Mouse (Mus musculus) embryonic facial prominence, embryonic 15.5 days (tissue): ENCODE data around the gene Gga1. TPM values are rescaled to one million over a fixed set of nuclear protein-coding genes. Genes with fewer than 3 reads are reported as not detected.

Experiments used
- ATAC-seq: fragments of 200-750 bp; cut with Nextera tagmentation; 2 replicates; pipeline ENCODE4 v1.8.0; 2017; ENCODE audit warnings: low read depth, moderate TSS enrichment; ENCODE audit not compliant: insufficient number of reproducible peaks, low FRiP score, low TSS enrichment
- H3K27ac ChIP-seq: fragments of 300-500 bp; sonication (generic); replicated peaks from 2 replicates; pipeline ENCODE4 v1.5.1; 2015; ENCODE audit warnings: mild to moderate bottlenecking, inconsistent platforms
- H3K27me3 ChIP-seq: fragments of 300-500 bp; sonication (generic); 2 replicates; pipeline ENCODE4 v1.6.1; 2015; ENCODE audit warnings: inconsistent platforms
- H3K36me3 ChIP-seq: fragments of 300-500 bp; sonication (generic); 2 replicates; pipeline ENCODE4 v1.6.1; 2015; ENCODE audit warnings: mild to moderate bottlenecking, inconsistent platforms
- H3K4me1 ChIP-seq: fragments of 300-500 bp; sonication (generic); 2 replicates; pipeline ENCODE4 v1.6.1; 2015; ENCODE audit warnings: inconsistent platforms
- H3K4me2 ChIP-seq: fragments of 300-500 bp; sonication (generic); replicated peaks from 2 replicates; pipeline ENCODE4 v1.6.1; 2015; ENCODE audit warnings: mild to moderate bottlenecking, inconsistent platforms
- H3K4me3 ChIP-seq: fragments of 300-500 bp; sonication (generic); replicated peaks from 2 replicates; pipeline ENCODE4 v1.5.1; 2015; ENCODE audit warnings: mild to moderate bottlenecking, inconsistent platforms
- H3K9ac ChIP-seq: fragments of 300-500 bp; sonication (generic); 2 replicates; pipeline ENCODE4 v1.6.1; 2015; ENCODE audit warnings: inconsistent platforms
- H3K9me3 ChIP-seq: fragments of 300-500 bp; sonication (generic); replicated peaks from 2 replicates; pipeline ENCODE4 v1.6.1; 2016; ENCODE audit warnings: inconsistent platforms
- WGBS: fragments of 180-500 bp; shearing (Covaris S2); methylation state at CpG from one replicate; pipeline ENCODE4 v1.1.7; 2015; 5-methylcytosine and 5-hydroxymethylcytosine counted together
- polyA plus RNA-seq: library from polyadenylated mRNA; unstranded; fragments of >200 nt; fragmentation: Nextera tagmentation; extraction: Ambion mirVana; gene quantifications from 2 replicates; pipeline ENCODE4 v1.2.1, GENCODE M21; 2015

Gene Gga1
- polyA plus RNA-seq, 1 experiment from 2014 or later = 62.0 TPM

DNA sequence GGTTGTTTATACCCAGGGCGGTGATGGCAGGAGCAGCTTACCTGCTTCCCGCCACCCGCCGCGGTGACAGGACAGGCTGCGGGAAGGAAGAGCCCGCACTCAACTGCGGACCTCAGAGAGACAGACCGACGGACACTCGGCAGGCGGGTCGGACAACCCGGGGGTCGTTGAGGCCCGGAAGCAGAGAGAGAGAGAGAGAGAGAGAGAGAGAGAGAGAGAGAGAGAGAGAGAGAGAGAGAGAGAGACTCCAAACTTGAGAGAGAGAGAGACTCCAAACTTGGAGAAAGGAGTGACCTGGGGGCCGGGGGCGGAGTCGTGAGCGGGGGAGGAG lies 22.4 kb downstream of the Gga1 start, which contains the start of gene Gm49510:
TSS of gene Gm49510 (plus strand) at position 259 of the 331 bp plus-strand sequence.
- ATAC-seq = no peak
- WGBS = 2% methylated on average over 19 of the region's 20 CpGs
- Histone ChIP-seq H3K36me3 (peaks cover 18% of the 10 kb centered on the region), H3K4me2 (peak within 1 kb of the TSS; percentile 65), H3K4me3 (peak within 1 kb of the TSS; percentile 76), H3K9ac (peak within 1 kb of the TSS; percentile 71), H3K4me1 (peaks cover 75% of the 10 kb centered on the region), H3K9me3 (no peaks in the 10 kb centered on the region), H3K27ac (peak within 1 kb of the TSS; percentile 86), H3K27me3 (no peaks in the 10 kb centered on the region)

DNA sequence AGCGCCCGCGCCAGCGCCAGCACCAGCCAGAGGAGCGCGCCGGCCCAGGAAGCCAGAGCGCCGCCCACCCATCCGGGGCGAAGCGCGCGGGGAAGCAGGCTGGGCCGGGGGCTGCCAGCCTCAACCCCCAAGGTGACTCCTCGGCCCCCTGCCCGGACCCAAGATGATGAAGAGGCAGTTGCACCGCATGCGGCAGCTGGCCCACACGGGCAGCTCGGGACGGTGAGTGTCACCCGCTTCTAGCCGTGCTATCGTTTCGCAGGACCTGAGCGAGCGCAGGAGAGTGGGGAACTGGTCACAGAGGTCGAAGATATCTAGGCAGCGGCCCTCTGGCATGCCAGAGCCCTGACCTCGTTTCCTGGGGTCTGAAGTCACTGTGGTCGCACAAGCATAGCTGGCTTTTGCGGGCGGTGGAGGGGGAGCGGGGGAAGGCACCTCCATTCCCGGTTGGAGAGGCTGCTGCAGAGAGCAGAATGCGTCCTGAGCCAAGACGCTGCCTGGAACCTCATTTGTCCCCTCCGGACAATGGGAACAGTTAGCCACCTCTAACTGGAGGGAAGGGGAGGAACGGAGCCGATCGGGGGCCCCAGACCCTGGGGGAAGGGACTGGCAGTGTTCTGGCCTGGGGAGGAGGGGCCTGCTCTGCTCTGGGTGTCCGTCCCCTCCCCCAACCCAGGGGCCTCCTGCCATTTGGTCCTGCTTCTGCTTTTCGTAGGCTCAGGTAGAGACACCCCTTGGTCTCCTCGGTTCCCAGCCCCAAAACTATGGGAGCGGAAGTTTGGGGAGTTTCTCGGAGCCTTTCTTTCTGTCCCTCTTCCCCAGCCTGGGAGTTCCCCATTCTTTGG lies 23.0 kb downstream of the Gga1 start, which contains the start of gene Sh3bp1:
TSS of gene Sh3bp1 (plus strand) at position 29 of the 845 bp plus-strand sequence.
- whole genome bisulfite sequencing = 1% methylated on average over 47 of the region's 47 CpGs
- peak; percentile 64 for ATAC-seq

DNA sequence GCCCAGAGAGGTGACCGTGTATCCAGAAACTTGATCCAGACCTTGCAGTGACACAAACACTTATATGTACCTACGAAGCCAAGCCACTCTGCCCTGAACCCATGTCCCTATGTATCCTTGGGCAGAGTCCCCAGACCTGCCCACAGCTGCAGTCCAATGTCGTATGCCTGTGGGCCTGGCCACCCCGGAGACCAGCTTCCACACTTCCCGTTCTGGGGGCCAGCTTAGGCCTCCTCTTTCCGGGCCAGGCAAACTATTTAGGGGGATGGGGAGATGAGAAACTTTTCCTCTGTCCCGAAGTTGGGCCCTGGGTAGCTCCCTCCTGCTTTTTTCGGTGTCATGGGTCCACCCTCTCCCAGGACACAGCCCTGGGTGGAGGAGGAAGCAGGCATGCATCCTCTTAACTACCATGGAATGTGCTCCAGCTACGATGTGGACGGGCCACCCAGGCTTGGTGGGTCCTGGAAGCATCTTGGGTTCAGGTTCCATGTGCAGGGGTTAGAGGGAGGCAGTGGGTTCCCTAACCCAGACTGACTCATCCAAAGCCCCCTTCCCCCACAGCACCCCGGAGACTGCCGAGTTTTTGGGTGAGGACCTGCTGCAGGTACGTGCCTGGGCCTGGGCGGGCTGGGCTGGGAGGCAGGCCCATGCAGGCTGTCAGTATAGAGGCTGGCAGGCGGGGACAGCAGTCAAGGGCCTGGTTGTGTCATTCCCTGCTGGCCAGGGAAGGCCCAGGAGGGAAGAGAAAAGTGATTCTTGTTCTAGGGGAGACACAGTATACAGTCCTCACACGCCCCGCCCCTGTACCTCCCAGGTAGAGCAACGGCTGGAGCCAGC lies 23.8 kb downstream of the Gga1 start:
- H3K36me3 ChIP-seq = peaks cover 27% of the 10 kb centered on the region
- peak overlapping the region; percentile 71 for H3K9ac ChIP-seq
- H3K27me3 ChIP-seq = no peaks in the 10 kb centered on the region
- peaks cover 62% of the 10 kb centered on the region for H3K4me1 ChIP-seq
- peak overlapping the region; percentile 76 for H3K4me3 ChIP-seq
- WGBS = 11% methylated on average over 18 of the region's 18 CpGs
- H3K4me2 ChIP-seq = peak overlapping the region; percentile 65
- ATAC-seq = 0 out of 2 replicates have a peak, but pooled peaks have one; percentile 13
- H3K9me3 ChIP-seq = no peaks in the 10 kb centered on the region
- H3K27ac ChIP-seq = peak overlapping the region; percentile 86

More for the DNA sequence above, 23.0 kb downstream of the Gga1 start, which contains the start of gene Sh3bp1:
- Histone ChIP-seq H3K4me2 (peak within 1 kb of the TSS; percentile 65), H3K27me3 (no peaks in the 10 kb centered on the region), H3K4me3 (peak within 1 kb of the TSS; percentile 76), H3K36me3 (peaks cover 20% of the 10 kb centered on the region), H3K4me1 (peaks cover 69% of the 10 kb centered on the region), H3K9me3 (no peaks in the 10 kb centered on the region), H3K27ac (peak within 1 kb of the TSS; percentile 86), H3K9ac (peak within 1 kb of the TSS; percentile 71)

DNA sequence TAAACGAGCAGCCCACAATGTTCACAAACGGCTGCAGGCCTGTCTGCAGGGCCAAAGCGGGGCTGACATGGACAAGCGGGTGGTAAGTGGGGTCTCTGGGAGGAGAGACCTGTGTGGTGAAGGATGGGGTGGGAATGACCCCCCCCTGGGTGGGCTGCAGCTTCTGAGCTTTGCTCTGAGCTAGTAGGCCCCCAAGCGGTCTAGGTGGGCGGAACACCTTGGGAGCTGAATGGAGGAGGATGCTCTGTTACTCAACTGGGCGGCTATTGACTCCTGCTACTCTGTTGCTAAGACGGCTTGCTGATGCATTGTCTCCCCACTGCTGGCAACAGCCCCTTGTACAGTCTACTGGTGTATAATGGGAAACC lies 24.4 kb downstream of the Gga1 start:
- WGBS = 37% methylated on average over 8 of the region's 8 CpGs
- Histone ChIP-seq H3K4me3 (peak overlapping the region; percentile 76), H3K4me1 (peaks cover 55% of the 10 kb centered on the region), H3K9ac (peak overlapping the region; percentile 71), H3K27me3 (no peaks in the 10 kb centered on the region), H3K9me3 (no peaks in the 10 kb centered on the region), H3K36me3 (peaks cover 32% of the 10 kb centered on the region), H3K27ac (peak overlapping the region; percentile 86), H3K4me2 (peak overlapping the region; percentile 65)
- ATAC-seq = no peak

DNA sequence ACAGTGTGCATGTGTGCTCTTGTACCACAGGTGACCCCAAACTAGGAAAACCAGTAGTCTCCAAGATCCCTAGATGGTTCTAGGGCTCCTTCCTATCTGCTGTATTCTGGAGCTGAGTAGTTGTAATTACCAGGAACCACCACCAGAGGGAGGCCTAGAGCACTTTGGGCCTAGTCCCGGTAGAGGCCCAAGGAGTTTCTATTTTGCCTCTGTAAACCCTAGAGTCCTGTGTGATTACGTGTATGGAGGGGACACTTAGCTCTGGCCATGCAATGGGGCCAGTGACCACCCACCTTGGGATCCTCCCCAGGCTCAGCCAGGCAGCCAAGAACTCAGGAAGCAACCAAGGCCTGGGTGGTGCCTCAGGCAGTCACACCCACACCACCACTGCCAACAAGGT lies 26.3 kb downstream of the Gga1 start:
- H3K9ac ChIP-seq = no peak overlapping the region
- no peak overlapping the region for H3K27ac ChIP-seq
- WGBS = 6% methylated on average over 2 of the region's 2 CpGs
- H3K27me3 ChIP-seq = no peaks in the 10 kb centered on the region
- peaks cover 40% of the 10 kb centered on the region for H3K4me1 ChIP-seq
- H3K36me3 ChIP-seq = peaks cover 50% of the 10 kb centered on the region
- no peaks in the 10 kb centered on the region for H3K9me3 ChIP-seq
- no peak overlapping the region for H3K4me2 ChIP-seq
- ATAC-seq = 0 out of 2 replicates have a peak, but pooled peaks have one; percentile 4
- no peak overlapping the region for H3K4me3 ChIP-seq

DNA sequence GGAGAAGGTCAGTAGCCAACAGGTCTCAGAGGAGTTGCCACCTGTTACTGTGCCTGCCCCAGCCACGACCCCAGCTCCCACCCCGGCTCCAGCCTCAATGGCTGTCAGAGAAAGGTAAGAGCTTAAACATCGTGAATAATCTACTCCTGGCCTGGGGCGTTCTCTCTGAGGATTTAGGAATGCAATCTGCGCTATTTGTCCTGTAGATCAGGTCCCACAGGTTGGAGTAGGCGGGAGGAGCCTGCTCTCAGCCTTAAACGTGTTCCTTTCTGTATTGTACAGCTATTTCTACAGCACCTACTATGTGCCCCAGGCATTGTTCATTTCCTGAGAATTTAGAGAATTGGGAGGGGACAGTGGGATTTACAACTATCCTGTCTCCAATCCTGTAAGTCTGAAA lies 31.4 kb downstream of the Gga1 start:
- Histone ChIP-seq H3K36me3 (peaks cover 84% of the 10 kb centered on the region), H3K4me2 (no peak overlapping the region), H3K9ac (no peak overlapping the region), H3K9me3 (no peaks in the 10 kb centered on the region), H3K4me1 (peaks cover 6% of the 10 kb centered on the region), H3K27me3 (no peaks in the 10 kb centered on the region), H3K27ac (peak overlapping the region; percentile 34; the same call in 1 of the 2 replicates), H3K4me3 (no peak overlapping the region)
- no peak for ATAC-seq
- 56% methylated on average over 7 of the region's 7 CpGs for WGBS

DNA sequence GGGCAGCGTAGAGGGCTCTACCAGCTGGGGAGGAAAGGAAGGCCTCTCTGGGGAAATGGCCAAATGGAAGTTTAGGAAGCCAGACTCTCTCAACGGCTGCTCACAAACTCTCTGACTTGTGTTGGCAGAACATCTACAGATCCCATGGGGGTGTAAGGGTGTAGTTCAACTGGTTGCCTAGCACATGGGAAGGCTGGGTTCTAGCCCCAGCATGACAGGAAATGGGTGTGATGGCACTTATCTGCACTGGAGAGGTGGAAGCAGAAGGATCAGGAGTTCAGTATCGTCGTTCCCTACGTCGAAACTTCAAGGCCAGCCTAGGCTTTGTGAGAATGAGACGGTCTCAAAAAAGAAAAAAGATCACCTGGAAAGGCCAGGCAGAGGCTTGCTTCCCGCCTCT lies 32.0 kb downstream of the Gga1 start:
- Histone ChIP-seq H3K27ac (peak overlapping the region; percentile 34; the same call in 1 of the 2 replicates), H3K27me3 (no peaks in the 10 kb centered on the region), H3K4me1 (peaks cover 4% of the 10 kb centered on the region), H3K4me2 (no peak overlapping the region), H3K36me3 (peaks cover 79% of the 10 kb centered on the region), H3K9me3 (no peaks in the 10 kb centered on the region), H3K4me3 (no peak overlapping the region), H3K9ac (no peak overlapping the region)
- ATAC-seq = no peak
- 74% methylated on average over 8 of the region's 8 CpGs for WGBS

DNA sequence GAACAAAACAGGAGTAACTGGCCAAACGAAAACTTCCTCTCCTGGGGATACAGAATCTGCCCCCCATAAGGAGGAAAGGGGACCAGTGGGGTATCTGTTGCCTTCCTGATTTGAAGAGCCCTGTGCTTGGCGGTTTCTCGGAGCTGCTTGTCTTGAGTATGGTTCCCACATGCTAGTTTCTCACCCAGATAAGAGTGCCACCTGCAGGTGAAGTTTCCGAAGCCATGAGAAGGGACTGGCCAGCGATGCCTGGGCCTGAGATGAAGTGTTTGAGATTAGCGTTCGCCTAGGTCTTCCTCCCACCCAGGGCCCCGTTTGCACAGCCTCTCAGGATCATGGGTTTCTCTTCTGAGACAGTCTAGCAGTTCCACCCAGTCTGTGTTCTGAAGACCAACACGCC lies 35.0 kb downstream of the Gga1 start:
- Histone ChIP-seq H3K9ac (no peak overlapping the region), H3K27ac (no peak overlapping the region), H3K27me3 (no peaks in the 10 kb centered on the region), H3K4me3 (no peak overlapping the region), H3K4me2 (no peak overlapping the region), H3K9me3 (no peaks in the 10 kb centered on the region), H3K4me1 (peaks cover 28% of the 10 kb centered on the region), H3K36me3 (peaks cover 50% of the 10 kb centered on the region)
- no peak for ATAC-seq
- 37% methylated on average over 9 of the region's 9 CpGs for WGBS

DNA sequence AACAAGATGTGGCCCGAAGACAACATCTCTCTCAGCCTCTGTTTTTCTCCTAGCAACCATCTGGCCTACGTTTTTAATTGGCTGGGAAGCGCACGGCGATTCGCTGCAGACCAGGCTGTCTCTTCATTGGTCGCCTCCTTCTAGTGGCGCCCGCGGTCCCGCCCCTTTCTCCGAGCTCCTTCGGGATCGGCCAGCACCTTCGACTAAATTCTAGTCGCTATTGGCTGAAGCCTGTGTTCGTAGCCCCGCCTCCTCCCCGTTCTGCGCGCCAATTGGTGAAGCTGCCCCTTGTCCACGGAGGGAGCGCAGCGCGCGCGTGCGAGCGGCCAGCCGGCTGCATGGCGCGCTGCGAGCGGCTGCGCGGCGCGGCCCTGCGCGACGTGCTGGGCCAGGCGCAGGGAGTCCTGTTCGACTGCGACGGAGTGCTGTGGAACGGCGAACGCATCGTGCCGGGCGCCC lies 36.7 kb downstream of the Gga1 start, which contains the start of gene Pdxp:
TSS of gene Pdxp (plus strand) at position 288 of the 459 bp plus-strand sequence.
- H3K9me3 ChIP-seq = no peaks in the 10 kb centered on the region
- H3K4me1 ChIP-seq = peaks cover 28% of the 10 kb centered on the region
- no peaks in the 10 kb centered on the region for H3K27me3 ChIP-seq
- peak; percentile 92 for ATAC-seq
- under 1% methylated on average over 51 of the region's 51 CpGs for WGBS
- peak within 1 kb of the TSS; percentile 95 for H3K4me2 ChIP-seq
- peaks cover 39% of the 10 kb centered on the region for H3K36me3 ChIP-seq
- peak within 1 kb of the TSS; percentile 94 for H3K27ac ChIP-seq
- H3K4me3 ChIP-seq = peak within 1 kb of the TSS; percentile 76
- H3K9ac ChIP-seq = peak within 1 kb of the TSS; percentile 69

DNA sequence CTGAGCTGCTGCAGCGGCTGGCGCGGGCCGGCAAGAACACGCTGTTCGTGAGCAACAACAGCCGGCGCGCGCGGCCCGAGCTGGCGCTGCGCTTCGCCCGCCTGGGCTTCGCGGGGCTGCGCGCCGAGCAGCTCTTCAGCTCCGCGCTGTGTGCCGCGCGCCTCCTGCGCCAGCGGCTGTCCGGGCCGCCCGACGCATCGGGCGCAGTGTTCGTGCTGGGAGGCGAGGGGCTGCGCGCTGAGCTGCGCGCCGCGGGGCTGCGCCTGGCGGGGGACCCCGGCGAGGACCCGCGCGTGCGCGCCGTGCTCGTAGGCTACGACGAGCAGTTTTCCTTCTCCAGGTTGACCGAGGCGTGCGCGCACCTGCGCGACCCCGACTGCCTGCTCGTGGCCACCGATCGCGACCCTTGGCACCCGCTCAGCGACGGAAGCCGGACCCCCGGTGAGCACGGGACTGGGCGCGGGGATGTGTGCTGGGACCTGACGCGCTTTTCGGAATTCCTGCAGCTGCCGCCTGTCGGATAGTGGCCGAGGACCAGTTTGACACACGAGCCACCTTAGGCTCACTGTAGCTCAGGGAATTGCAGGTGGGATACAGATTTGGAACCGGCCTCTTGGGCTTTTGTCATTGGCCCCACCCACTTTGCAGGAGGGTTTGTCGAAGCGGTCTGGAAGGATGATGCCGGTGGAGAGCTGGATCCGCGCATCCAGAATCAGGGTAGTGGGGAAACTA lies 37.3 kb downstream of the Gga1 start:
- Histone ChIP-seq H3K4me1 (peaks cover 28% of the 10 kb centered on the region), H3K9me3 (no peaks in the 10 kb centered on the region), H3K9ac (peak overlapping the region; percentile 69), H3K4me2 (peak overlapping the region; percentile 95), H3K36me3 (peaks cover 38% of the 10 kb centered on the region), H3K27ac (peak overlapping the region; percentile 94), H3K4me3 (peak overlapping the region; percentile 76), H3K27me3 (no peaks in the 10 kb centered on the region)
- peak; percentile 50 for ATAC-seq
- under 1% methylated on average over 87 of the region's 87 CpGs for WGBS
